Mouse (Mus musculus) right cerebral cortex, postnatal 25 days (tissue): Measurements from ENCODE around the gene Mb21d2.

Experiments used
- DNase-seq: peaks from one replicate; pipeline ENCODE4 v3.0.0; 2022

Gene Mb21d2

GRCm38 (mm10) chr16:28928815-28929685, at the start of gene Mb21d2:
Gene Mb21d2, minus strand, starts transcription at chr16:28929673.
- DNase-seq = peak; percentile 74

GRCm38 (mm10) chr16:28966236-28966635, 36.8 kb upstream of the Mb21d2 start:
- no peak for DNase-seq

GRCm38 (mm10) chr16:28964048-28964447, 34.6 kb upstream of the Mb21d2 start:
- DNase-seq = no peak

GRCm38 (mm10) chr16:28962987-28963386, 33.5 kb upstream of the Mb21d2 start:
- DNase-seq = no peak

GRCm38 (mm10) chr16:28949810-28950209, 20.3 kb upstream of the Mb21d2 start:
- DNase-seq = no peak

GRCm38 (mm10) chr16:28943254-28943653, 13.8 kb upstream of the Mb21d2 start:
- no peak for DNase-seq

GRCm38 (mm10) chr16:28936181-28936792, 6.8 kb upstream of the Mb21d2 start:
- DNase-seq = no peak

- DNase-seq = no peak
These were observed 6.2 kb upstream of the Mb21d2 start for GRCm38 (mm10) chr16:28935701-28936100.

GRCm38 (mm10) chr16:28931213-28931612, 1.7 kb upstream of the Mb21d2 start:
- DNase-seq = no peak

GRCm38 (mm10) chr16:28930426-28930825, 953 bp upstream of the Mb21d2 start:
- DNase-seq = no peak

GRCm38 (mm10) chr16:28929686-28930291, 316 bp upstream of the Mb21d2 start:
- DNase-seq = no peak

GRCm38 (mm10) chr16:28928466-28928814, 1.0 kb downstream of the Mb21d2 start:
- DNase-seq = peak; percentile 59

GRCm38 (mm10) chr16:28927381-28927780, 2.1 kb downstream of the Mb21d2 start:
- DNase-seq = no peak

- no peak for DNase-seq
These were observed 10.1 kb downstream of the Mb21d2 start for GRCm38 (mm10) chr16:28919320-28919885.

- DNase-seq = no peak
These were observed 14.1 kb downstream of the Mb21d2 start for GRCm38 (mm10) chr16:28915362-28915761.

- no peak for DNase-seq
These were observed 14.8 kb downstream of the Mb21d2 start for GRCm38 (mm10) chr16:28914709-28915108.

- DNase-seq = no peak
These were observed 17.9 kb downstream of the Mb21d2 start for GRCm38 (mm10) chr16:28911414-28912050.

- no peak for DNase-seq
These were observed 22.9 kb downstream of the Mb21d2 start for GRCm38 (mm10) chr16:28906370-28907275.

GRCm38 (mm10) chr16:28905567-28906289, 23.7 kb downstream of the Mb21d2 start:
- no peak for DNase-seq

- no peak for DNase-seq
These were observed 26.6 kb downstream of the Mb21d2 start for GRCm38 (mm10) chr16:28902620-28903565.
